Mouse (Mus musculus) lung, postnatal 0 days (tissue): ENCODE results near the gene Mta3.

Source experiments
- CTCF ChIP-seq: IDR thresholded peaks from 2 replicates; pipeline ENCODE4 v1.5.1; 2016; ENCODE audit warnings: antibody characterized with exemption, mild to moderate bottlenecking
- EP300 ChIP-seq: IDR thresholded peaks from 2 replicates; pipeline ENCODE4 v1.6.1; 2016; ENCODE audit warnings: antibody characterized with exemption, mild to moderate bottlenecking, control low read depth

DNA sequence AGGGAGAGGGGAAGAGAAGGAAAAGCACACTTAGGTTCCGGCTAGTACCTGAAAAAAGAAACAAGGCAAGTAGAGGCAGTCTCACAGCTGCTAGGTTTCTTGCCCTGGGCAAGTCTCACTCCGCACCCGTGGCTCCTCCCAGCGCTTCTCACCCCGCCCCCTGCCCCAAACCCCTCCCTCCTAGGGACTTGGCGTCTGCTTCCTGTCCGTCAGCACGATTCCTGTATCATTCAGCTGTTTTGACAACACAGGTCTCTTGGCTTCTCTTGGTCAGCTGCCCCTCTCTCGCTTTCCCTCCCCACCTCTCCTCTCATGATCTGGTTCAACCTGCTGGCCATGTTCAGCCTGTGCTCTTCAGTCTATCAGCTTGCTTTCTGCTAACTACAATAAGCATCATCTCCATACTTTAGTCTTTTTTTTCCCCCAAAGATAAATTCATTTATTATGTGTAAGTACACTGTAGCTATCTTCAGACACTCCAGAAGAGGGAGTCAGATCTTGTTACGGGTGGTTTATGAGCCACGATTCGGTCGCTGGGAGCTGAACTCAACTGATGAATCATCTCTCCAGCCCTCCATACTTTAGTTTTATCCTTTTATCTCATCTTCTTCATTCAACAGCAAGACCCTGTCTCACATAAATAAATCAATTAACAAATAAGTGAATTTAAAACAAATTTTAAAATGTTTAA is 39.2 kb upstream of the Mta3 start:
- TF ChIP-seq CTCF, result no peak
- TF ChIP-seq EP300, result no peak
